Mouse (Mus musculus) MEL (cell line): ENCODE data around the gene Klhl36. TPM values are rescaled to one million over a fixed set of nuclear protein-coding genes. Genes with fewer than 3 reads are reported as not detected.
A peak's percentile ranks its signal among the peaks of the same experiment; 100 is the strongest.

Experiments
- DNase-seq: peaks from one replicate; pipeline ENCODE4 v3.0.0; 2011; ENCODE audit warnings: low read depth, low spot score
- H3K27ac ChIP-seq: 2 replicates; pipeline ENCODE4 v1.5.1; 2012; ENCODE audit warnings: low read depth, mild to moderate bottlenecking, control low read depth, low read length, moderate library complexity; ENCODE audit not compliant: control insufficient read depth
- H3K27me3 ChIP-seq, 2 experiments: fragments of 150-350 bp in 1 of 2; sonication (generic) in 1 of 2; 2 replicates each; pipeline ENCODE4 v1.6.1; 2012; ENCODE audit warnings: low read length in 2 of 2, mild to moderate bottlenecking in 2 of 2, improper control_type of control experiment in 1 of 2, moderate library complexity in 1 of 2; ENCODE audit not compliant: insufficient read depth in 2 of 2, control insufficient read depth in 1 of 2
- H3K36me3 ChIP-seq, 2 experiments: 2 replicates each; pipeline ENCODE4 v1.6.1; 2012 to 2014; ENCODE audit warnings: low read length in 2 of 2, improper control_type of control experiment in 1 of 2, inconsistent platforms in 1 of 2, mild to moderate bottlenecking in 1 of 2; ENCODE audit not compliant: insufficient read depth in 2 of 2, control insufficient read depth in 1 of 2
- H3K4me1 ChIP-seq, 2 experiments: fragments of 150-350 bp in 1 of 2; sonication (generic) in 1 of 2; 2 replicates each; pipeline ENCODE4 v1.6.1; 2012; ENCODE audit warnings: low read length in 2 of 2, improper control_type of control experiment in 1 of 2, mild to moderate bottlenecking in 1 of 2; ENCODE audit not compliant: insufficient read depth in 2 of 2, control insufficient read depth in 1 of 2
- H3K4me3 ChIP-seq, 2 experiments: fragments of 150-350 bp in 1 of 2; sonication (generic) in 1 of 2; 2 replicates each; pipeline ENCODE4 v1.5.1; 2012; ENCODE audit warnings: low read depth in 2 of 2, low read length in 2 of 2, mild to moderate bottlenecking in 2 of 2, moderate library complexity in 2 of 2, control low read depth in 1 of 2, improper control_type of control experiment in 1 of 2; ENCODE audit not compliant: control insufficient read depth in 1 of 2, insufficient read depth in 1 of 2
- H3K79me2 ChIP-seq: 2 replicates; pipeline ENCODE4 v1.6.1; 2012; ENCODE audit warnings: mild to moderate bottlenecking, low read length, moderate library complexity; ENCODE audit not compliant: control insufficient read depth, poor library complexity, insufficient read depth
- H3K9ac ChIP-seq: 2 replicates; pipeline ENCODE4 v1.6.1; 2012; ENCODE audit warnings: low read depth, mild to moderate bottlenecking, control low read depth, low read length, moderate library complexity; ENCODE audit not compliant: control insufficient read depth, poor library complexity, severe bottlenecking
- H3K9me3 ChIP-seq: fragments of 150-350 bp; sonication (generic); replicated peaks from 2 replicates; pipeline ENCODE4 v1.6.1; 2012; ENCODE audit warnings: mild to moderate bottlenecking, low read length, improper control_type of control experiment, moderate library complexity; ENCODE audit not compliant: insufficient read depth
- BHLHE40 ChIP-seq: IDR thresholded peaks from 2 replicates; pipeline ENCODE4 v1.6.1; 2012; ENCODE audit warnings: low read depth, mild to moderate bottlenecking, inconsistent platforms, low read length, improper control_type of control experiment, borderline replicate concordance
- CHD2 ChIP-seq: IDR thresholded peaks from 2 replicates; pipeline ENCODE4 v1.6.1; 2011; ENCODE audit warnings: low read length, improper control_type of control experiment
- CTCF ChIP-seq, 3 experiments: IDR thresholded peaks in 2 of 3; conservative IDR thresholded peaks in 1 of 3; 2 replicates each; pipeline ENCODE4 v1.5.1; 2011 to 2012; ENCODE audit warnings: low read length in 3 of 3, low read depth in 2 of 3, mild to moderate bottlenecking in 2 of 3, improper control_type of control experiment in 1 of 3, inconsistent platforms in 1 of 3, mixed read lengths in 1 of 3, moderate library complexity in 1 of 3; ENCODE audit not compliant: control insufficient read depth in 1 of 3, insufficient read depth in 1 of 3, poor library complexity in 1 of 3, severe bottlenecking in 1 of 3
- E2F4 ChIP-seq: IDR thresholded peaks from 2 replicates; pipeline ENCODE4 v1.6.1; 2011; ENCODE audit warnings: low read depth, low read length, improper control_type of control experiment, borderline replicate concordance
- GABPA ChIP-seq: IDR thresholded peaks from 2 replicates; pipeline ENCODE4 v1.6.1; 2012; ENCODE audit warnings: low read depth, mild to moderate bottlenecking, inconsistent platforms, low read length, improper control_type of control experiment, moderate library complexity
- GATA1 ChIP-seq: IDR thresholded peaks from 2 replicates; pipeline ENCODE4 v1.6.1; 2011; ENCODE audit warnings: low read depth, low read length, improper control_type of control experiment
- JUND ChIP-seq: IDR thresholded peaks from 2 replicates; pipeline ENCODE4 v1.6.1; 2011; ENCODE audit warnings: low read depth, mild to moderate bottlenecking, improper control_type of control experiment, low read length
- KAT2A ChIP-seq: conservative IDR thresholded peaks from 2 replicates; pipeline ENCODE4 v1.6.1; 2012; ENCODE audit warnings: low read depth, low read length, improper control_type of control experiment, inconsistent platforms
- MAFK ChIP-seq: IDR thresholded peaks from 2 replicates; pipeline ENCODE4 v1.6.1; 2011; ENCODE audit warnings: low read depth, mild to moderate bottlenecking, low read length, improper control_type of control experiment, borderline replicate concordance
- MXI1 ChIP-seq: IDR thresholded peaks from 2 replicates; pipeline ENCODE4 v1.6.1; 2011; ENCODE audit warnings: mild to moderate bottlenecking, low read depth, low read length, improper control_type of control experiment
- MYC ChIP-seq: IDR thresholded peaks from 2 replicates; pipeline ENCODE4 v1.6.1; 2011; ENCODE audit warnings: low read depth, mild to moderate bottlenecking, low read length, improper control_type of control experiment, moderate library complexity
- NRF1 ChIP-seq: IDR thresholded peaks from 2 replicates; pipeline ENCODE4 v1.6.1; 2014; ENCODE audit warnings: low read depth, mild to moderate bottlenecking, inconsistent platforms, low read length, improper control_type of control experiment, moderate library complexity; ENCODE audit not compliant: poor library complexity, insufficient read depth, severe bottlenecking
- SMC3 ChIP-seq: IDR thresholded peaks from 2 replicates; pipeline ENCODE4 v1.6.1; 2011; ENCODE audit warnings: low read depth, low read length, improper control_type of control experiment
- TBP ChIP-seq: IDR thresholded peaks from 2 replicates; pipeline ENCODE4 v1.8.0; 2011; ENCODE audit warnings: low read depth, low read length, improper control_type of control experiment
- TCF12 ChIP-seq: IDR thresholded peaks from 2 replicates; pipeline ENCODE4 v1.6.1; 2014; ENCODE audit warnings: low read depth, mild to moderate bottlenecking, inconsistent platforms, low read length, improper control_type of control experiment, moderate library complexity
- USF1 ChIP-seq: IDR thresholded peaks from 2 replicates; pipeline ENCODE4 v1.6.1; 2014; ENCODE audit warnings: low read depth, mild to moderate bottlenecking, inconsistent platforms, low read length, improper control_type of control experiment, moderate library complexity
- USF2 ChIP-seq, 2 experiments: IDR thresholded peaks; 2 replicates each; pipeline ENCODE4 v1.6.1; 2011 to 2012; ENCODE audit warnings: improper control_type of control experiment in 2 of 2, low read length in 2 of 2, borderline replicate concordance in 1 of 2, inconsistent platforms in 1 of 2, low read depth in 1 of 2, mild to moderate bottlenecking in 1 of 2; ENCODE audit not compliant: insufficient read depth in 1 of 2
- ZMIZ1 ChIP-seq: IDR thresholded peaks from 2 replicates; pipeline ENCODE4 v1.6.1; 2012; ENCODE audit warnings: low read depth, mild to moderate bottlenecking, inconsistent platforms, low read length, improper control_type of control experiment, moderate library complexity
- ZNF384 ChIP-seq: IDR thresholded peaks from 2 replicates; pipeline ENCODE4 v1.6.1; 2012; ENCODE audit warnings: low read depth, mild to moderate bottlenecking, inconsistent platforms, low read length, improper control_type of control experiment
- polyA plus RNA-seq, 2 experiments: library from polyadenylated mRNA; stranded (reverse) in 1 of 2; unstranded in 1 of 2; fragments of >175 nt in 1 of 2; fragments of >200 nt in 1 of 2; gene quantifications; 2 replicates each; pipeline versions ENCODE4 v1.2.1 to v1.2.4; 2012; ENCODE audit warnings: low replicate concordance in 2 of 2, low read depth in 1 of 2; ENCODE audit not compliant: insufficient read length in 2 of 2, insufficient read depth in 1 of 2, missing spikeins in 1 of 2
- total RNA-seq: library from RNA; depleted of rRNA; stranded (reverse); fragments of 300-350 nt; gene quantifications from 2 replicates; pipeline ENCODE4 v1.2.3, GENCODE M21; 2012

Klhl36 gene
- total and polyA plus RNA-seq, 3 experiments: 4.6 to 6.6 TPM; not detected in 1

- no peak for TF ChIP-seq BHLHE40
- TF ChIP-seq MAFK: no peak
- no peak for TF ChIP-seq JUND
- TF ChIP-seq NRF1: no peak
- TF ChIP-seq SMC3: no peak
- no peak for TF ChIP-seq KAT2A
- peak; percentile 68; the same call in 1 of the 2 replicates for TF ChIP-seq ZNF384
- TF ChIP-seq TBP: no peak
- no peak for TF ChIP-seq CHD2
- TF ChIP-seq GABPA: no peak
- TF ChIP-seq USF2 (IDR thresholded peaks at IDR 0.05; ENCODE audit: borderline replicate concordance in 1 of 2, insufficient read depth in 1 of 2, low read depth in 1 of 2, low read length in 2 of 2): no peak; a peak in 1 of 4 replicates
- TF ChIP-seq MYC: no peak
- no peak for TF ChIP-seq E2F4
- no peak for TF ChIP-seq GATA1
- TF ChIP-seq USF1: peak; percentile 79
- 0 out of 4 replicates have a peak overlapping the region, but pooled peaks of 1 of the 2 experiments have one; percentile 10 for H3K4me3 ChIP-seq
- no peaks in the 10 kb centered on the region for H3K9me3 ChIP-seq
- H3K36me3 ChIP-seq: peaks cover 0 to 4% of the 10 kb centered on the region in 2 experiments; a peak in 2 of 4 replicates
- peaks cover 1% of the 10 kb centered on the region; the same call in 1 of the 2 replicates for H3K79me2 ChIP-seq
- H3K27ac ChIP-seq: 0 out of 2 replicates have a peak overlapping the region, but pooled peaks have one; percentile 21
- DNase-seq: peak; percentile 36
- H3K27me3 ChIP-seq: no peaks in the 10 kb centered on the region
- peaks cover 8 to 11% of the 10 kb centered on the region in 2 experiments; a peak in 3 of 4 replicates for H3K4me1 ChIP-seq
- peak overlapping the region; percentile 21; the same call in 1 of the 2 replicates for H3K9ac ChIP-seq
Observed at GRCm38 (mm10) chr8:119838100-119838982, 23.7 kb upstream of the Klhl36 start.

GRCm38 (mm10) chr8:119838983-119839340 is 23.1 kb upstream of the Klhl36 start:
- TF ChIP-seq MXI1 (no peak), USF2 (IDR thresholded peaks at IDR 0.05; ENCODE audit: borderline replicate concordance in 1 of 2, insufficient read depth in 1 of 2, low read depth in 1 of 2, low read length in 2 of 2) (no peak), E2F4 (no peak), CTCF (IDR thresholded peaks at IDR 0.05 in 2 of 3, conservative IDR thresholded peaks at IDR 0.05 in 1 of 3; ENCODE audit: control insufficient read depth in 1 of 3, insufficient read depth in 1 of 3, low read depth in 2 of 3, low read length in 3 of 3, poor library complexity in 1 of 3, severe bottlenecking in 1 of 3) (no peak), NRF1 (no peak), ZMIZ1 (no peak), SMC3 (no peak), TCF12 (no peak), TBP (no peak), MAFK (no peak)
- TF ChIP-seq, all 39 proteins: peak for 0
- Histone ChIP-seq H3K9me3 (no peaks in the 10 kb centered on the region), H3K79me2 (peaks cover 1% of the 10 kb centered on the region; the same call in 1 of the 2 replicates), H3K27ac (no peak overlapping the region), H3K36me3 (peaks cover 0 to 4% of the 10 kb centered on the region in 2 experiments; a peak in 2 of 4 replicates), H3K4me1 (peaks cover 6 to 11% of the 10 kb centered on the region in 2 experiments; a peak in 3 of 4 replicates), H3K9ac (no peak overlapping the region), H3K4me3 (no peak overlapping the region), H3K27me3 (peaks cover 0 to 1% of the 10 kb centered on the region in 2 experiments; a peak in 1 of 4 replicates)
- DNase-seq: no peak
